Mouse (Mus musculus): ENCODE results near the gene Rftn1. TPM values are rescaled to one million over a fixed set of nuclear protein-coding genes. Genes with fewer than 3 reads are reported as not detected.

The Rftn1 gene
- total RNA-seq, 2 experiments from 2014 or later, result 17.0 to 18.3 TPM

- DNase-seq (ENCODE audit: low spot score in 2 of 2), result peak in 1 of 2 experiments; percentile 22
Observed at GRCm38 (mm10) chr17:49951856-49952607, 238.4 kb downstream of the Rftn1 start.

DNA sequence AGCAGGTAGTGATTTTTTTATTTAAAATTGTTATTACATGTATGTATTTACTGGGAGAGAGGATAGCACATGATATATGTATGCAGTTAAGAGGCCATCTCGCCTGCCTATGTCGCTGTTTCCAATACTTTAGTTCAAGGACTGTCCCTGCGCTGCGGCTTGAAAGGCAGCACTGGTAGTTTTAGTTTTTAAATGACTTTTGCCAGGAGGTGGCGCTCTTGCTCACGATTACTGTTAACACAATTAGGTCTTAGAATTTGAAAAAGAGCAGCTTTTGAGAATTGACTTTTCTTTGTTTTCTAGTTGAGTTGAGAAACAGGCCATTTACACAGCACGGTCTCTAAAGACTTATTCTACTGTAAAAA lies 239.0 kb downstream of the Rftn1 start:
- peak; percentile 71 to 93 for DNase-seq (ENCODE audit: low spot score in 2 of 2)

GRCm38 (mm10) chr17:49942674-49943073 lies 247.8 kb downstream of the Rftn1 start:
- no peak for DNase-seq (ENCODE audit: low spot score in 2 of 2)

Other genes with a start within 250 kb of the Rftn1 start
- gene Dazl, start 103.0 kb upstream of the Rftn1 start, total RNA-seq (2021), result 1 to 10 TPM; 3.2 to 5.3 TPM